Mouse (Mus musculus) left cerebral cortex, postnatal 4 days (tissue): ENCODE results near the gene Dock4. TPM values are rescaled to one million over a fixed set of nuclear protein-coding genes. Genes with fewer than 3 reads are reported as not detected.

Experiments
- DNase-seq: peaks from one replicate; pipeline ENCODE4 v3.0.0-alpha.2; 2022
- intact Hi-C: fragments of 180-260 bp; cut with DNase I; formaldehyde crosslinking; loops from one replicate; pipeline ENCODE4 v1.15.1; 2025
- total RNA-seq, 2 experiments: library from RNA; stranded (reverse); gene quantifications; 2 replicates each; pipeline ENCODE4 v1.2.3; 2021

The Dock4 gene
- 10 to 100 TPM; 61.4 to 62.9 TPM for total RNA-seq

GRCm38 (mm10) chr12:40445648-40446449, at the start of gene Dock4, which contains the start of gene Zfp277:
Gene Dock4 (plus strand): TSS chr12:40445952.
Gene Zfp277 (minus strand): TSS chr12:40445902.
- peak; percentile 100 for DNase-seq
- intact Hi-C loops, result loop anchor here (5.0 to 10.0 kb wide), 3 partner anchors 189 to 369 kb away; no protein-coding TSS in a partner anchor

- no peak for DNase-seq
- intact Hi-C loops, result no loop called here
Measured at GRCm38 (mm10) chr12:40398916-40399315, 46.8 kb upstream of the Dock4 start.

- intact Hi-C loops, result no loop called here
- DNase-seq, result no peak
Measured at GRCm38 (mm10) chr12:40399386-40399785, 46.4 kb upstream of the Dock4 start.

GRCm38 (mm10) chr12:40399812-40400211, 45.9 kb upstream of the Dock4 start:
- intact Hi-C loops, result no loop called here
- no peak for DNase-seq

GRCm38 (mm10) chr12:40414682-40415311, 31.0 kb upstream of the Dock4 start:
- no peak for DNase-seq
- intact Hi-C loops, result no loop called here

- intact Hi-C loops, result no loop called here
- DNase-seq, result no peak
Measured at GRCm38 (mm10) chr12:40415312-40415925, 30.3 kb upstream of the Dock4 start.

- DNase-seq, result no peak
- intact Hi-C loops, result no loop called here
Measured at GRCm38 (mm10) chr12:40417257-40417656, 28.5 kb upstream of the Dock4 start.

GRCm38 (mm10) chr12:40424991-40425390, 20.8 kb upstream of the Dock4 start:
- intact Hi-C loops, result no loop called here

GRCm38 (mm10) chr12:40427606-40428005, 18.1 kb upstream of the Dock4 start:
- intact Hi-C loops, result no loop called here
- DNase-seq, result no peak

More at GRCm38 (mm10) chr12:40424991-40425390, 20.8 kb upstream of the Dock4 start:
- no peak for DNase-seq

GRCm38 (mm10) chr12:40429976-40430375, 15.8 kb upstream of the Dock4 start:
- no peak for DNase-seq
- intact Hi-C loops, result no loop called here

- no peak for DNase-seq
- intact Hi-C loops, result no loop called here
Measured at GRCm38 (mm10) chr12:40431075-40431474, 14.7 kb upstream of the Dock4 start.

GRCm38 (mm10) chr12:40434101-40434500, 11.7 kb upstream of the Dock4 start:
- intact Hi-C loops, result no loop called here

GRCm38 (mm10) chr12:40438049-40438448, 7.7 kb upstream of the Dock4 start:
- intact Hi-C loops, result no loop called here
- DNase-seq, result no peak

More at GRCm38 (mm10) chr12:40434101-40434500, 11.7 kb upstream of the Dock4 start:
- no peak for DNase-seq

GRCm38 (mm10) chr12:40445206-40445605, 546 bp upstream of the Dock4 start:
- intact Hi-C loops, result loop anchor here (5.0 to 10.0 kb wide), 3 partner anchors 188 to 370 kb away; no protein-coding TSS in a partner anchor
- DNase-seq, result no peak

GRCm38 (mm10) chr12:40446450-40447381, 964 bp downstream of the Dock4 start:
- intact Hi-C loops, result loop anchor here (5.0 to 10.0 kb wide), 3 partner anchors 189 to 368 kb away; no protein-coding TSS in a partner anchor
- DNase-seq, result peak; percentile 62

GRCm38 (mm10) chr12:40447561-40448355, 2.0 kb downstream of the Dock4 start:
- DNase-seq, result no peak
- intact Hi-C loops, result loop anchor here (5.0 to 10.0 kb wide), 3 partner anchors 190 to 367 kb away; no protein-coding TSS in a partner anchor

GRCm38 (mm10) chr12:40449119-40449795, 3.5 kb downstream of the Dock4 start:
- intact Hi-C loops, result loop anchor here (5.0 to 10.0 kb wide), 3 partner anchors 192 to 366 kb away; no protein-coding TSS in a partner anchor
- DNase-seq, result no peak

GRCm38 (mm10) chr12:40456517-40456916, 10.8 kb downstream of the Dock4 start:
- no peak for DNase-seq
- intact Hi-C loops, result no loop called here

- intact Hi-C loops, result no loop called here
- DNase-seq, result no peak
Measured at GRCm38 (mm10) chr12:40458977-40459376, 13.2 kb downstream of the Dock4 start.
